Comparison of ENCODE assay signal across 21 mouse cellular contexts in genomic region chr17:87152984-87153383, GRCm38 (mm10). TPM values are rescaled to one million over a fixed set of nuclear protein-coding genes. Genes with fewer than 3 reads are reported as not detected.
DNase-seq lines count a peak whose midpoint lies in the region; ATAC-seq and TF ChIP-seq lines count a peak whose summit lies in the region.
"Had no signal": no experiment of that assay in that cellular context is flagged by ENCODE, and none has a peak within 500 bp of the region (broad histone marks: within the 10 kb centered on the region; RNA-seq: fewer than 3 reads in every experiment).

No protein-coding gene starts in this region.

- TF ChIP-seq CTCF in gastrocnemius, adult 2 months (IDR thresholded peaks at IDR 0.05): no peak
- no peak for TF ChIP-seq CTCF in lung, embryonic 14.5 days (IDR thresholded peaks at IDR 0.05; ENCODE audit: low read depth)
- TF ChIP-seq CTCF in lung, adult 2 months (IDR thresholded peaks at IDR 0.05; ENCODE audit: insufficient read depth, low read length): no peak

- 0 out of 2 replicates have a peak overlapping the region, but pooled peaks have one; percentile 3 for H3K27ac ChIP-seq in gastrocnemius, adult 2 months
- H3K27ac ChIP-seq in lung, embryonic 14.5 days (ENCODE audit: low read depth): no peak overlapping the region
- H3K27ac ChIP-seq: heart, adult 2 months; hindbrain, embryonic 15.5 days; midbrain, embryonic 13.5 days had no signal

- DNase-seq in gastrocnemius, adult 2 months: no peak
- no peak for DNase-seq in gastrocnemius, postnatal 14 days
- DNase-seq in lung, embryonic 14.5 days: peak; percentile 40
- DNase-seq in lung, adult 2 months: no peak
- DNase-seq in naive thymus-derived CD4-positive, alpha-beta T cell, adult 2 months (ENCODE audit: low read depth): peak; percentile 16
- DNase-seq in thymus, postnatal 4 days: peak; percentile 65
- DNase-seq in frontal cortex, postnatal 36 days (ENCODE audit: low spot score in 2 of 2): no peak
- DNase-seq: adrenal gland, adult 2 months; B cell, adult 2 months; cerebellum, adult 11 months; cerebellum, postnatal 36 days; heart, adult 2 months; kidney, postnatal 25 days; layer of hippocampus, adult 9-11 months; lung, postnatal 14 days; right cerebral cortex, adult 18-20 months; spleen, adult 18-20 months had no signal

- H3K27me3 ChIP-seq in lung, embryonic 14.5 days (ENCODE audit: insufficient read depth, low read length): no peaks in the 10 kb centered on the region
- H3K27me3 ChIP-seq: hindbrain, embryonic 15.5 days; midbrain, embryonic 13.5 days had no signal

- no peaks in the 10 kb centered on the region for H3K36me3 ChIP-seq in lung, embryonic 14.5 days (ENCODE audit: insufficient read depth)
- H3K36me3 ChIP-seq: hindbrain, embryonic 15.5 days; midbrain, embryonic 13.5 days had no signal

- WGBS in lung, embryonic 14.5 days: 30% methylated on average over 5 of the region's 5 CpGs
- WGBS in lung, adult 2 months: 36% methylated on average over 5 of the region's 5 CpGs

- H3K9ac ChIP-seq in lung, embryonic 14.5 days: no peak overlapping the region
- H3K9ac ChIP-seq: hindbrain, embryonic 15.5 days; midbrain, embryonic 13.5 days had no signal

- H3K4me2 ChIP-seq in lung, embryonic 14.5 days: no peak overlapping the region
- H3K4me2 ChIP-seq: hindbrain, embryonic 15.5 days; midbrain, embryonic 13.5 days had no signal

- H3K9me3 ChIP-seq in lung, embryonic 14.5 days (ENCODE audit: low read depth, low read length): no peaks in the 10 kb centered on the region
- H3K9me3 ChIP-seq: hindbrain, embryonic 15.5 days; midbrain, embryonic 13.5 days had no signal

- H3K4me3 ChIP-seq in gastrocnemius, adult 2 months: no peak overlapping the region
- no peak overlapping the region for H3K4me3 ChIP-seq in lung, embryonic 14.5 days (ENCODE audit: low read depth, low read length)
- no peak overlapping the region for H3K4me3 ChIP-seq in lung, adult 2 months (replicated peaks; ENCODE audit: extremely low read depth, low read depth, low read length)
- H3K4me3 ChIP-seq: heart, adult 2 months; hindbrain, embryonic 15.5 days; midbrain, embryonic 13.5 days had no signal

- intact Hi-C loops in gastrocnemius, adult 2 months (cut with DNase I): no loop called here
- intact Hi-C loops in gastrocnemius, postnatal 14 days (cut with DNase I; ENCODE audit: low total_unique reads): no loop called here

- TF ChIP-seq POLR2A in lung, adult 2 months (IDR thresholded peaks at IDR 0.05; ENCODE audit: borderline replicate concordance, extremely low read depth, low read depth, low read length): no peak

- H3K4me1 ChIP-seq in lung, embryonic 14.5 days (ENCODE audit: insufficient read depth): no peaks in the 10 kb centered on the region
- no peaks in the 10 kb centered on the region for H3K4me1 ChIP-seq in lung, adult 2 months (ENCODE audit: control insufficient read depth, insufficient read depth, low read length)
- H3K4me1 ChIP-seq: hindbrain, embryonic 15.5 days; midbrain, embryonic 13.5 days had no signal

- no peak for ATAC-seq in lung, embryonic 14.5 days (ENCODE audit: insufficient read depth)
- ATAC-seq: forebrain, embryonic 14.5 days; intestine, postnatal 0 days; midbrain, embryonic 13.5 days had no signal

RNA-seq across cellular contexts. Expression of gene Socs5, which starts 45.5 kb away (rescaled TPM):
- total RNA-seq in gastrocnemius, adult 2 months (2021): 10 to 100 TPM; 12.9 to 20.5 TPM
- total RNA-seq in gastrocnemius, postnatal 14 days (2021): 10 to 100 TPM; 11.3 to 14.0 TPM
- 17.6 and 18.5 TPM in 2 replicates for polyA plus RNA-seq in lung, embryonic 14.5 days (2014; fragmentation: Nextera tagmentation; extraction: Ambion mirVana)
- 16.2 and 17.9 TPM in 2 replicates for polyA plus RNA-seq in lung, adult 2 months (2012; rRNA removed)

Comparison
In these comparisons a context has a peak if more than half of its experiments do, and no peak if none do; other contexts are left out.
1. DNase-seq: peak in lung, embryonic 14.5 days (single experiment), naive thymus-derived CD4-positive, alpha-beta T cell, adult 2 months (single experiment) and thymus, postnatal 4 days (single experiment); none in gastrocnemius, adult 2 months (single experiment), gastrocnemius, postnatal 14 days (single experiment), lung, adult 2 months (single experiment) and frontal cortex, postnatal 36 days (0 of 2).